Comparison of ENCODE assay signal across 1 mouse cellular context in the genomic region with DNA sequence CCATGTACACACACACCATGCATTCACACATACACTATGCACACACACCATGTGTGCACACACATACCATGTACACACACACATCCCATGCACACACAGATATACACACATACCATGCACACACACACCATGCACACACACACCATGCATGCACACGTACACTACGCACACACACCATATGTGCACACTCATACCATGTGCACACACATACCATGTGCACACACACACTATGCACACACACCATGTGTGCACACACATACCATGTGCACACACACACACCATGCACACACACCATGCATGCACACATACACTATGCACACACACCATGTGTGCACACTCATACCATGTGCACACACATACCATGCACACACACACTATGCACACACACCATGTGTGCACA.
TF ChIP-seq lines count a peak whose summit lies in the region.

No protein-coding gene starts in this region.

TF ChIP-seq in CH12.LX, 34 proteins besides CTCF, POLR2A, EP300 and RAD21 (continued from another document):
- TF ChIP-seq MAFK (IDR thresholded peaks at IDR 0.05; ENCODE audit: insufficient replicate concordance, low read length) (no peak), POLR2AphosphoS2 (IDR thresholded peaks at IDR 0.05; ENCODE audit: low read depth, low read length) (no peak), UBTF (IDR thresholded peaks at IDR 0.05; ENCODE audit: low read depth, low read length) (no peak), MAX (IDR thresholded peaks at IDR 0.05; ENCODE audit: low read length) (no peak), NELFE (IDR thresholded peaks at IDR 0.05; ENCODE audit: low read depth, low read length) (no peak)
